Mouse (Mus musculus) 416B (cell line): ENCODE data around the gene Stard13.

Experiments
- DNase-seq: peaks from one replicate; pipeline ENCODE4 v3.0.0; 2011; ENCODE audit warnings: low read depth

Stard13 gene

DNA sequence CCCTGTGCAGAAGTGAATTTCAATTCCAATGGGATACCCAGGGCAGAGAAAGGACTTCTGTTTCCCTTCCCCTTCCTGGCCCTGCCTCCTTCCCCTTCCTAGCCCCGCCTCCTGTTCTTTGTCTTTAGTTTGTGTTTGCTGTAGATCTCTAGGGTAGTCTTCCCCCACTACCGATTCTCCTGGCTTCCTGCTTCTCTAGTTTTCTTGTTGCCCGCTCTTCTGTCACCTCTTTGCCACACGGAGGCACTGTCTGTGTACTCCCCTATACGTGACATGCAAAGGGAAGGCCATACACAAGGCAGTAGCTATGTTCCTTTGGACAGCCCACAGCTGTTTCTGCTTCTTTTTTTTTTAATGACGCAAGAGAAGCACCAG is 176.7 kb downstream of the Stard13 start:
- DNase-seq = no peak

- DNase-seq = no peak
These were observed 177.2 kb downstream of the Stard13 start for GRCm38 (mm10) chr5:151056255-151056919.

GRCm38 (mm10) chr5:151055426-151056090 is 178.1 kb downstream of the Stard13 start:
- peak; percentile 2 for DNase-seq

- no peak for DNase-seq
These were observed 178.9 kb downstream of the Stard13 start for GRCm38 (mm10) chr5:151054743-151055114.

DNA sequence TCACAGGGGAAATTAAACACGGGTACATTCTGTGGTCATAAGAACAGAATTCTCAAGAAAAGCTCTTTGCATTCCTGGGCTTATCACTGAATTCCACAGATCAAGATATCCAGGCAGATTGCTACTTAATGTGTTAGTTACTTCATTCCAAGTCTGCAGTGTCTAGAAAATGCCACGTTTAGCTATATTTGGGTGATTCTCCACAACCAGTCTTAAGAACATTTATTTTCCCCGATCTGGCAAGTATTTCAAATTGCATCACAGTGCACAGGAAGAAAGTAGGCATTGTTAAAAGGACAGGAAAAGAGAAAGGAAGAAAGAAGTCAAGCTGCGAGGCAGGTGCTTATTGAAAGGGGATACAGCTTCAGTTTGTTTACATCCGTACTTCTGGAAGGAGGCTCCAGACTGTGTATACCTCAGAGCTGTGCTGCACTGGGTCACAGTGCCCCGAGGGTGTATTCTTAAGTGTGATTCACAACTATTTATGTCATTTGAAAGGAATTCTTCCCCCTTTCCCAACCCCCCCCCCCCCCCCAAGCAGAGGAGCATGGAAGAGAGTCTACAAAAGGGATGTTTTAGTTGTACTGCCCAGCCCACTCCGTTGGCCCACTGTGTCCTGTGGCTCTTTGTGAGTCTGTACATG is 179.4 kb downstream of the Stard13 start:
- DNase-seq = no peak

DNA sequence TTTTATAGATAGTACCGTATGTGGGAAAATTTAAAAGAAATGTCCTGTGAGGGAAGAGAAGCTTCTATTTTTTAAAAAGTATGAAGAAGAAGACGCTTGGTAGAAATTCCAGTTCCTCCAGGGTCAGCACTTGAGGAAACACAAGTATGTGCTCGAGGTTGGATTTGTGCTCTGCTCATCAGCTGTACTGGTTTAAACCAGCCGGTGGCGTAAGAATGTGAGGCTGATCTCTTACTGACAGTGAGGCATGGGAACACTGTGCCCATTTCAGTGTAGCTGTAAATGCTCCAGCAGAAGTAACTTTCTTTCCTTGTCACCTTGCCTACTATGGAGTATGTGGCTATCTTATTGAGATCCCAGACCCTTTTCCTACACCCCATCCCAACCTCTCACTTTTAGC is 180.4 kb downstream of the Stard13 start:
- no peak for DNase-seq

- DNase-seq = no peak
These were observed 181.3 kb downstream of the Stard13 start for GRCm38 (mm10) chr5:151052331-151052730.

DNA sequence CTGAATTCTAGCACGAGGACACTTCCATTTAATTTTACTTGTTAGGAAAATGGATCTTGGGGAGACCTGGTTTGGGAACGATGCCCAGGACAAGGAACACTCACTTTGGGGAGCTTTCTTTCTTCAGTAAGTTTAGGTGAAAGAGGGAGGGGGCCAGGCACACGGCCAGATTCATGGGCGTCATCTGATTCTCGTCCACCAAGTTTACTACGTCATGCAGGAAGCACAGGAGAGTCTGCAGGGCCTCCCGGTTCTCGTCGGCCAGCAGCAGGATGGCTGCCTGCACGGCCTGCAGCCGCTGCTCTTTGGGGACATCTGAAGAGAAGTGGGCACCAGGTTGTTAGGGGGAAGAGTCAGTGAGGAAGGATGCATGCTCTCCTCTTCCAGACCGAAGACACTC is 186.1 kb downstream of the Stard13 start:
- no peak for DNase-seq

DNA sequence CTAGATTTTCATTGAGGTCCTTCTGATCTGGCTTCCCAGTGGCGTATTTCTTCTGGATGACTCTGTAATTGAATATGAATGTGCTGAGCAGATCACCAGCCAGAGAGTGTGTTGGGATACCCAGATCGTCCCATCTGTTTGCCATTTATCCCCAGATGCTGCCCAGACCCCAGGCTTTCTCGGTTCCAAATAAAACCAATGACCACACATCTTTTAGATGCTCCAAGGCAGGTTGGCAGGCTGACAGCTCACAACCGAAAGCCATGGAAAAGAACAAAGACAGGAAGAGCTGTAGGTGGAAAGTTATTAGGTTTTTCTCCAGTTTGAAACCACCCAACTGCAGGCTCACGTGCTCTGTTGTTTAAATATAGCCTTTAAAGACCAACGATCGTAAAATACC is 186.7 kb downstream of the Stard13 start:
- no peak for DNase-seq

DNA sequence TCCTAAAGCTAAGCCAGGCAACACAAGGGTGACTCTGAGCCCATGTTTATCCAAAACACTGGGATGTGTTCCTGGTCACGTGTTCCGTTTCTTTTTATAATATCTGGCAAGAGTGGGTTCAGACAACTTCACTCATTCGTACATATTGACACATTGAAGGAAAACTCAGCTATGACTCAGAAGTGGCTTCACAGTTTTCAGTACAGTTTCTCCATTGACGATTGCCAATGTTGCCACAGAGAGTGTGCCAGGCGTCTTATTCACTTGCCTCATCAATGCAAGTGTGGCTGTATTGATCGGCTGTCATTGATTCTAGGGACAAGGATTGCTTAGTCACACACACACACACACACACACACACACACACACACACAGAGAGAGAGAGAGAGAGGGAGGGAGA is 187.5 kb downstream of the Stard13 start:
- DNase-seq = no peak

DNA sequence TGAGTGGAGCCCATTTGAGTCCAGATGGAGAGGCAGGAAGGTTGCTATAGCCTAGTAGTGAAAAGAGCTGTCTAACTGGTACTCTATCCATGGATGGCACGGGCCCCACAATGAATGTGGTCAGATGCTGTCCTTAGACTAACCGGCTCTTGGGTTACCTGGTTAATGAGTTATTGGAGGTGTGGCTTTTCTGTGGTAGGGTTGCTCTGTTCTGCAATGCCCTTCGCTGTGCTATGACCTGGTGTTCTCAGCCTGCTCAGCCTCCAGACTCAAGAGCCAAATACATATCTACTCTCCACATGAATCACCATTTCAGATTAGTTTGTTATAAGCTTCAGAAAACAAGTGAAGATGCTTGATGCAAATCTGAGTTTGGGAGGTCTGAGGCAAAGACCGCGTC is 190.7 kb downstream of the Stard13 start:
- DNase-seq = no peak

GRCm38 (mm10) chr5:151037871-151038270 is 195.8 kb downstream of the Stard13 start:
- DNase-seq = no peak

DNA sequence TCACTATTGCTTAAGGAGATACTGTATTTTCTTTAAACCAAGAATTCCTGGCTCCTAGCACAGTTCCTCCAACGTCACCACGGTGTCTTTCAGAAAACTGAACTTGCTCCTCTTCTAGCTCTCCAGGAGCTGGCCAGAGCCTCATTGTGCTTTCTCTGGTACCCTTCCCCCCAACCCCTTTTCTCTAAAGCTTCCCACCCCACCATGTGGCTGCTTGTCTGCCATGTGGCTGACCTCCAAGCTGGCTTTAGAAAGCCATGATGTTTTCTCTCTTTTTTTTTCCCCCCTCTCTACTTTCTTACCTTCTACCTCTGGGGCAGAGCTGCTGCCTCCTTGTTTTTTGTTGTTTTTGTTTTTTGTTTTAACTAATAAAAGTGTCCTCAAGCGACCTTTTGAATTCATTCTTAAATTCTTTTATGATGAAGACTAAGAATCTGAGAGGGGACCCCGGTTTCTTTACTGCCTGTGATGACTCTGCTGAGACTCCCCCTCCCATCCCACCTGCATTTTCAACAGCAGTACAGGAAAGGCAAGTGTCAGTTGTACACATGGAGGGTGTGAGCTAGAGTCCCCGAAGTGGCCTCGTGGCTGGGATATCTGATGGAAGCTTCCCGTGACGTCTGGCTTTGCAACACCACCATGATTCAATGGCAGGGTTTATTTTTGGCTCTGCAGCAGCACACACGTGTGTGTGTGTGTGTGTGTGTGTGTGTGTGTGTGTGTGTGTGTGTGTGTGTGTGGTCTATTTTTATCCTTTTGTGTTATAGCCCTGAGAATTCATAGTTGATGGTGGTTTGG is 198.7 kb downstream of the Stard13 start:
- DNase-seq = no peak

- DNase-seq = no peak
These were observed 204.7 kb downstream of the Stard13 start for GRCm38 (mm10) chr5:151028906-151029305.

- DNase-seq = no peak
These were observed 206.5 kb downstream of the Stard13 start for GRCm38 (mm10) chr5:151027171-151027570.

- peak; percentile 1 for DNase-seq
These were observed 207.6 kb downstream of the Stard13 start for GRCm38 (mm10) chr5:151026069-151026468.

- DNase-seq = no peak
These were observed 209.2 kb downstream of the Stard13 start for GRCm38 (mm10) chr5:151024483-151024882.

- no peak for DNase-seq
These were observed 210.2 kb downstream of the Stard13 start for GRCm38 (mm10) chr5:151023461-151023860.

DNA sequence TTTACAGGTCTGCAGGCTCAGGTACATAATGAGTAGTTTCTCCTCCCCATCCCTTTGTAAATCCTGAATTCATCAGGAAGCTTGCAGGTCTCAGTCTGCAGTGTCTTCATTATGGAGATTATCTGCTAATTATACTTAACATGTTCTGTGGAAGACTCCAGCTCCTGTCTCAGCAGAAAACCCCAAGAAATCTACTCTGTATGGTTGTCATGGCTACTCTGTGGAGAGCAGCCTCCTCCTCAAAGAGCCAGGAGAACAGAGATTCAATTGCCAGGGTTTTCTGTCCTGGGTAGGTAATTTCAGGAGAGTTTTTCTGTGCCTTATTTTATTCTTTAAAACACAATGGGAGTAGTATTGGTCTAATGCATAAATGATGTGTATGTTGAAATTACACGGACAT is 210.7 kb downstream of the Stard13 start:
- no peak for DNase-seq

DNA sequence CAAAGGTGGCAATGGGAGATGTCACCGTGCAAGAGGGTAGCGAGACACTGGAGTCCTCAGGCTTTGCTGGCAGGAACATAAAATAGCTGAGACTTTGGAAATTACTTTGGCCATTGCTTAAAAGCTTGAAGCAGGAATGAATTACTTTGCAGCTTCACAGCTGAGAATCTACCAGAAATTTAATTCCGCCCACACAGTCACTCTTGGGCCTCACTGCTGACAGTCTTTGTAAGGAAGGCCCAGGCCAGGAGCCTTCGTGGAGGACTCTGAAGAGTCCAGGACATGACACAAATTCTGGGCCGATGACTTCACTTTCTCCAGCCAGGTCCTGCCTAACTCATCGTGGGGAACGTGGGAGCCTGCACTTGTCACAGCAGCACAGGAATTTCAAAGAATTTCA is 211.6 kb downstream of the Stard13 start:
- DNase-seq = no peak

- DNase-seq = no peak
These were observed 212.8 kb downstream of the Stard13 start for GRCm38 (mm10) chr5:151020831-151021230.

- DNase-seq = no peak
These were observed 213.4 kb downstream of the Stard13 start for GRCm38 (mm10) chr5:151020031-151020820.
